ENCODE assay signal across 8 mouse cellular contexts in the genomic region with DNA sequence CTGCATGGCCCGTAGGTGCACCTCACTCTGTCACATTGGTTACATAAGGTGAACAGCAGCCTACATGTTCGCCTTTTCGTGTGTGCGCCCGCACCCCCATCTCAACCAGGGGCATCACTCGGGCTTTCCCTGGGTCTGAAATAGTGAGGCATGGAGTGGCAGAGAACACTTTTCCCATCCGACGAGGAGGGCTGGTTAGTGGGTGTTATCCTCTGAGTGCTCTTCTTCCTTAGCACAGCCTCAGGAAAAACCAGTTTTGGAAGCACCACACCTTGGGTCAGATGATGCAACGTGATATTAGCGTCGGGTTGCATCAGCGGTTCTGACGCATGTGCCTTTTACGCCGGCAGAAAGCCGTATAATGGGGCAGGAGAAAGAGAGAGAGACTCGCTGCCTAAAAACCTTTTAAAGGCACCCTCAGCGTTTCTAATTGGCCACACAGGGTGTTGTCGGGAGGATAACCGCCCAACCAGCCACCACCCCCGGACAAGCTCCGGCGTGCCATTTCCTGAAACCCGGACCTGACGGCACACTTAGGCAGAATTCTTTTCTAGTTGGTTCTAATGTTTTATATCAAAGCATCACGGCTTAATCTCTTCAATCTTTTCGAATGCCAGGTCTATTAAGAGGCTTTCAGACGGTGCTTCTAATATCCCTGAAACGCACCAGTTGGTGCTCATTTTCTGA. TPM values are rescaled to one million over a fixed set of nuclear protein-coding genes. Genes with fewer than 3 reads are reported as not detected.
DNase-seq lines count a peak whose midpoint lies in the region; ATAC-seq and TF ChIP-seq lines count a peak whose summit lies in the region.

No protein-coding gene starts in this region.

- H3K9ac ChIP-seq in ES-Bruce4 (ENCODE audit: low read depth, poor library complexity, severe bottlenecking), result peak overlapping the region; percentile 99
- peak overlapping the region; percentile 20; the same call in 1 of the 2 replicates for H3K9ac ChIP-seq in heart, embryonic 15.5 days
- H3K9ac ChIP-seq in liver, embryonic 15.5 days, result peak overlapping the region; percentile 99

- peak overlapping the region; percentile 92 for H3K4me2 ChIP-seq in heart, embryonic 15.5 days
- peak overlapping the region; percentile 90 for H3K4me2 ChIP-seq in liver, embryonic 15.5 days

- TF ChIP-seq EP300 in ES-Bruce4 (IDR thresholded peaks at IDR 0.05; ENCODE audit: insufficient read depth, low read depth, low read length), result peak; percentile 83

- peaks cover 1% of the 10 kb centered on the region for H3K4me1 ChIP-seq in ES-Bruce4 (ENCODE audit: control insufficient read depth, insufficient read depth, low read length)
- peaks cover 33% of the 10 kb centered on the region for H3K4me1 ChIP-seq in heart, embryonic 15.5 days (replicated peaks)
- peaks cover 75% of the 10 kb centered on the region for H3K4me1 ChIP-seq in liver, embryonic 15.5 days (replicated peaks)

- no peaks in the 10 kb centered on the region for H3K9me3 ChIP-seq in ES-Bruce4 (replicated peaks; ENCODE audit: control insufficient read depth, insufficient read depth, low read length, poor library complexity, severe bottlenecking)
- H3K9me3 ChIP-seq in heart, embryonic 15.5 days (replicated peaks), result no peaks in the 10 kb centered on the region
- no peaks in the 10 kb centered on the region for H3K9me3 ChIP-seq in liver, embryonic 15.5 days (replicated peaks)

- H3K27me3 ChIP-seq in ES-Bruce4 (ENCODE audit: control insufficient read depth, insufficient read depth, low read length, poor library complexity, severe bottlenecking), result no peaks in the 10 kb centered on the region
- H3K27me3 ChIP-seq in heart, embryonic 15.5 days, result peaks cover 10% of the 10 kb centered on the region; the same call in 1 of the 2 replicates
- no peaks in the 10 kb centered on the region for H3K27me3 ChIP-seq in liver, embryonic 15.5 days

- H3K36me3 ChIP-seq in ES-Bruce4 (ENCODE audit: control insufficient read depth, insufficient read depth, low read length, poor library complexity, severe bottlenecking), result peaks cover 6% of the 10 kb centered on the region; the same call in 1 of the 2 replicates
- H3K36me3 ChIP-seq in heart, embryonic 15.5 days, result no peaks in the 10 kb centered on the region
- H3K36me3 ChIP-seq in liver, embryonic 15.5 days (replicated peaks), result peaks cover 7% of the 10 kb centered on the region

- peak overlapping the region; percentile 94 for H3K27ac ChIP-seq in ES-Bruce4 (ENCODE audit: insufficient read depth, low read length)
- H3K27ac ChIP-seq in heart, embryonic 15.5 days, result peak overlapping the region; percentile 18; the same call in 1 of the 2 replicates
- H3K27ac ChIP-seq in liver, embryonic 15.5 days (replicated peaks), result peak overlapping the region; percentile 89

- peak; percentile 67 for DNase-seq in brain, embryonic 14.5 days (ENCODE audit: low read depth)
- DNase-seq in fibroblast of lung, adult 2 months (ENCODE audit: low read depth), result peak; percentile 79
- DNase-seq in kidney, postnatal 14 days, result peak; percentile 72
- DNase-seq in neural tube, embryonic 10.5 days (ENCODE audit: extremely low spot score, low spot score), result peak; percentile 44
- DNase-seq in thymus, adult 18-20 months, result peak; percentile 44 to 58

- 6% methylated on average over 29 of the region's 29 CpGs for WGBS in heart, embryonic 15.5 days
- 4% methylated on average over 29 of the region's 29 CpGs for WGBS in liver, embryonic 15.5 days (ENCODE audit: insufficient replicate concordance)

- TF ChIP-seq POLR2A in ES-Bruce4 (IDR thresholded peaks at IDR 0.05; ENCODE audit: insufficient read depth, low read length), result peak; percentile 75
- TF ChIP-seq POLR2A in brain, embryonic 14.5 days (IDR thresholded peaks at IDR 0.05; ENCODE audit: borderline replicate concordance, extremely low read depth, insufficient read depth, insufficient read length, poor library complexity, severe bottlenecking), result no peak

- TF ChIP-seq CTCF in ES-Bruce4 (IDR thresholded peaks at IDR 0.05; ENCODE audit: low read depth, low read length), result no peak
- TF ChIP-seq CTCF in brain, embryonic 14.5 days (IDR thresholded peaks at IDR 0.05; ENCODE audit: borderline replicate concordance, extremely low read depth, insufficient read depth, insufficient read length), result no peak

- ATAC-seq in heart, embryonic 15.5 days (replicated peaks; ENCODE audit: insufficient number of reproducible peaks, insufficient read depth, low FRiP score, low read depth), result no peak
- ATAC-seq in liver, embryonic 15.5 days (ENCODE audit: insufficient read depth), result peak; percentile 47

- peak overlapping the region; percentile 99 for H3K4me3 ChIP-seq in ES-Bruce4 (ENCODE audit: low read depth, low read length)
- peak overlapping the region; percentile 90 for H3K4me3 ChIP-seq in heart, embryonic 15.5 days
- H3K4me3 ChIP-seq in liver, embryonic 15.5 days (replicated peaks), result peak overlapping the region; percentile 96

RNA-seq across cellular contexts. Expression of a gene that starts 0.8 kb away (rescaled TPM):
- 222 and 227 TPM in 2 replicates for polyA plus RNA-seq in ES-Bruce4 (2011; ENCODE audit: insufficient read depth, insufficient read length, low read depth, missing spikeins)
- 104 and 106 TPM in 2 replicates for polyA plus RNA-seq in brain, embryonic 14.5 days (2012; rRNA removed)
- polyA plus RNA-seq in heart, embryonic 15.5 days (2015; fragmentation: Nextera tagmentation; extraction: Ambion mirVana), result 13.9 and 24.6 TPM in 2 replicates
- 28.0 and 32.1 TPM in 2 replicates for polyA plus RNA-seq in liver, embryonic 15.5 days (2015; fragmentation: Nextera tagmentation; extraction: Ambion mirVana)

RNA-seq across cellular contexts. Expression of a gene that starts 33.8 kb away (rescaled TPM):
- 7.5 and 7.7 TPM in 2 replicates for polyA plus RNA-seq in ES-Bruce4 (2011; ENCODE audit: insufficient read depth, insufficient read length, low read depth, missing spikeins)
- polyA plus RNA-seq in brain, embryonic 14.5 days (2012; rRNA removed), result 43.4 and 45.9 TPM in 2 replicates
- 15.3 and 21.8 TPM in 2 replicates for polyA plus RNA-seq in heart, embryonic 15.5 days (2015; fragmentation: Nextera tagmentation; extraction: Ambion mirVana)
- 4.8 and 6.5 TPM in 2 replicates for polyA plus RNA-seq in liver, embryonic 15.5 days (2015; fragmentation: Nextera tagmentation; extraction: Ambion mirVana)

RNA-seq across cellular contexts. Expression of a gene that starts 42.9 kb away (rescaled TPM):
- polyA plus RNA-seq in ES-Bruce4 (2011; ENCODE audit: insufficient read depth, insufficient read length, low read depth, missing spikeins), result 0.29 TPM in 1 of 2 replicates, not detected in the other
- 0.04 TPM in 1 of 2 replicates, not detected in the other for polyA plus RNA-seq in brain, embryonic 14.5 days (2012; rRNA removed)
- polyA plus RNA-seq in heart, embryonic 15.5 days (2015; fragmentation: Nextera tagmentation; extraction: Ambion mirVana), result 0.30 TPM in 1 of 2 replicates, not detected in the other
- polyA plus RNA-seq in liver, embryonic 15.5 days (2015; fragmentation: Nextera tagmentation; extraction: Ambion mirVana), result not detected in 2 replicates

Comparison
In these comparisons a context has a peak if more than half of its experiments do, and no peak if none do; other contexts are left out.
1. H3K27ac ChIP-seq: peak in every context shown above with its lines; median percentile 94 in ES-Bruce4; 89 in liver, embryonic 15.5 days; 18 in heart, embryonic 15.5 days.
2. H3K9ac ChIP-seq: peak in every context shown above with its lines; median percentile 99 in ES-Bruce4; 99 in liver, embryonic 15.5 days; 20 in heart, embryonic 15.5 days.